Mouse (Mus musculus) thymus, adult 18-20 months (tissue): Measurements from ENCODE around the gene Mrgprb8.
"Not testable (repeated sequence)": the region's sequence is repeated elsewhere in the genome, so short reads cannot be mapped to it uniquely, and the experiment has no call there.

ENCODE experiments used
- DNase-seq, 2 experiments: peaks; one replicate each; pipeline ENCODE4 v3.0.0; 2022; ENCODE audit warnings: mixed read lengths in 2 of 2

The Mrgprb8 gene

GRCm38 (mm10) chr7:48388226-48388625, at the start of gene Mrgprb8:
Mrgprb8 (plus strand) TSS chr7:48388526.
- no peak for DNase-seq

- not testable (repeated sequence) for DNase-seq
Observed at GRCm38 (mm10) chr7:48435936-48436335, 47.6 kb downstream of the Mrgprb8 start.

- no peak for DNase-seq
Observed at GRCm38 (mm10) chr7:48436581-48436980, 48.3 kb downstream of the Mrgprb8 start.
